Mouse (Mus musculus) liver, adult 2 months (tissue): ENCODE results near the gene Cntnap1.

Source experiments
- CTCF ChIP-seq: fragments of 200-500 bp; IDR thresholded peaks from 2 replicates; pipeline ENCODE4 v1.5.1; 2011; ENCODE audit warnings: low read depth, low read length, control low read depth
- POLR2A ChIP-seq: fragments of 200-500 bp; IDR thresholded peaks from 2 replicates; pipeline ENCODE4 v1.6.1; 2011; ENCODE audit warnings: low read length, control low read depth; ENCODE audit not compliant: insufficient read depth; ENCODE audit errors: extremely low read depth

DNA sequence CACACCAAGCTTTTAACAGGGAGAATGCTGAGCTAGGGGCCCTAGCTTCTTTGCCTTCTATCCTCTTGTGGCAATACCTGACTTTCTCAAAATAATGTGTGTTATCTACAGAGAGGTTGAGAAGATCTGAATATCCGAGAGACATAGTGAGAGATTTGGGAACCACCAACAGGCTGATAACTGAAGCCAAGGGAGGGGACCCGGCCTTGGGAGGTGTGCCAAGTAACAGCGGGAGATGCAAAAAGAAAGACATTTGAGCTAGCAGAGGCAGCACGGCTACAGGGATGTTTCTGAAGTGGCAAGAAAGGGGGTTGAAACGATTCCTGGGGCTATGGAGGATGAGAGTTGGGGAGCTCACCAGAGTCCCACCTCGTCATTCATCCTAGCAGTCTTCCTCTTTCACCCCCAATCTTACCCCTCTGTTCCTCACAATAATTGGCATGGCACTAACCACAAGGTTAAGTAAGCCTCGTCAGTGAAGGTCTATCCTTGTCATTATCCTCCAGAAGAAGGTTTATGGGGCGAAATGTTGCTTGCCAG, 59.1 kb downstream of the Cntnap1 start:
- TF ChIP-seq POLR2A (no peak), CTCF (no peak)
